Mouse (Mus musculus) liver, embryonic 14 days (tissue): ENCODE data around the gene Spata33. TPM values are rescaled to one million over a fixed set of nuclear protein-coding genes. Genes with fewer than 3 reads are reported as not detected.

ENCODE experiments used
- polyA plus RNA-seq: library from polyadenylated mRNA; depleted of rRNA; stranded (reverse); fragments of >200 nt; gene quantifications from 2 replicates; pipeline ENCODE4 v1.2.3, GENCODE M21; 2012; rRNA removed

Gene Spata33
- 0.23 and 0.27 TPM in 2 replicates for polyA plus RNA-seq

DNA sequence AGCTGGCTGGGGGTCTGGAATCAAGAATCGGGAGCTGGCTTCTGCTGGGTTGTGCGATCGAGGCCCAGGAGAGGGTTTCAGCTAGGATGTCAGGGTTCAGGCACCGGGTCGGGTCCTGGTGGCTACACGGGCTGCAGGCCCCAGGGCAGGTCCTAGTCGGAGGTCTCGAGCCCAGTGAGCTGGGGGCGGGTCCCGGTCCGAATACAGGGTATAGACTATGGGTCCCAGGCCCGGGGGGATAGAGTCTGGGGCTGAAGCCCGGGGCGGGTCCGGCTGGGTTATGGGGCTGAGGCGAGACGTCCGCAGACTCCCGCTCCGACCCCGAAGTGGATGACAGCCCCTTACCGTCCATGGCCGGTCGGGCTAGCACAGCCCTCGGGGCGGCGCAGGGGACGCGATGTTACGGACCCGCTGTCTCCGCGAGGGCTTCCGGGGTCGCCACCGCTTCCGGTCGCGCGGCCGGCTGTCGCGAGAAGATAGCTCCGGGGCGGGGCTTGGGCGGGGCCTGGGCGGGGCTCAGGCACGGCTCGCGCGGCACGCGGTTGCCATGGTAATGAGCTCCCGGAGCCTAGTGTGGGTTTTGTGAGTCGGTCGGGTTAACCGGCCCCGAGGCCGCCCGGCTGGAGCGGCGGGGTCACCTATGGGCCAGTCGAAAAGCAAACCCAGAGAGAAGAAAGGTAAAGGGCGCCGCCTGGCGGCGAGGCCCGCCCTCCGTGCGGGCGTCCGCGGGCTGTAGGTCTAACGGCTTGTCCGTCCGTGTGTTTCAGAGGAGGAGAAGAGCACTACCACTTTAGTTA, at the start of gene Spata33, which contains the start of gene Chmp1a:
Spata33 (plus strand) TSS at position 512 of the 797 bp plus-strand sequence.
Chmp1a (minus strand) TSS at position 443 of the 797 bp plus-strand sequence.

DNA sequence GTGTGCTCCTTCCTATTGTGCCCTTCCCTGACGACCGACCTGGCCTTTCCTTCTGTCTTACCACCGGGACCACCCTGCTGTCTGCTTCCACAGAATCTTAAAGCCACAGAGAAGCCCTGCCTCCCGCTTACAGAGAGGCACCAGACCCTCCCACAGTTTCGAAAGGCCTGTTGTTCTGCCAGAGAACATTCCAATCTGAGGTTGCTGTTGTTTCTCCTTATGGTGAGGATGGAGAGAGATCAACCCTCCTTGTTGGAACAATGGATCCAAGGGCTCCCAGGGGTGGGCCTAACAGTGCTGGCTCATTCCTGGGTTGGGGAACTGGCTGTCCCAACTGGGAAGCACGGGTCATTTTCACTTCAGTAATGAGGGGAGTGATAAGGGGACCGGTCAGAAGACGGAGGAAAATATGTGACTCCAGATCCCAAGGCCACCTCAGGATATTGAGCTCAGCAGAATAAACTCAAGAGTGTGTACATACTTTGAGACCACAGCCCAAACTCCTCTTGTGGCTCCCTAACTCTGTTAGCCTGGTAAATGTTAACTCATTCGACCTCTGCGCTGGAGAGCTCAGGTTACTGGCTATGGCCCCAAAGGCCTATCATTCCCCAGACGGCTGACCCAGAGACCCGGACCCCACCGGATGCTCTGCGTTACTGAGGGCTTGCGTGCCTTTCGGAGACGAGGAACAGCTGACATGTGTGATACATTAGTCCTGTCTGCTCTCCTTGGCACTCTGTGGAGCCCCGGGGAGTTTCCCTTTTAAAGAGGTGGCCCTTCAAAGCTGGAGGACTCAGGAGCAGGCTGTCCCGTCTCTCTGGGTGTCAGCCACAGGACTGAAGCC, 26.8 kb upstream of the Spata33 start, which contains the start of gene Dpep1:
Dpep1 (plus strand) TSS at position 677 of the 844 bp plus-strand sequence.

DNA sequence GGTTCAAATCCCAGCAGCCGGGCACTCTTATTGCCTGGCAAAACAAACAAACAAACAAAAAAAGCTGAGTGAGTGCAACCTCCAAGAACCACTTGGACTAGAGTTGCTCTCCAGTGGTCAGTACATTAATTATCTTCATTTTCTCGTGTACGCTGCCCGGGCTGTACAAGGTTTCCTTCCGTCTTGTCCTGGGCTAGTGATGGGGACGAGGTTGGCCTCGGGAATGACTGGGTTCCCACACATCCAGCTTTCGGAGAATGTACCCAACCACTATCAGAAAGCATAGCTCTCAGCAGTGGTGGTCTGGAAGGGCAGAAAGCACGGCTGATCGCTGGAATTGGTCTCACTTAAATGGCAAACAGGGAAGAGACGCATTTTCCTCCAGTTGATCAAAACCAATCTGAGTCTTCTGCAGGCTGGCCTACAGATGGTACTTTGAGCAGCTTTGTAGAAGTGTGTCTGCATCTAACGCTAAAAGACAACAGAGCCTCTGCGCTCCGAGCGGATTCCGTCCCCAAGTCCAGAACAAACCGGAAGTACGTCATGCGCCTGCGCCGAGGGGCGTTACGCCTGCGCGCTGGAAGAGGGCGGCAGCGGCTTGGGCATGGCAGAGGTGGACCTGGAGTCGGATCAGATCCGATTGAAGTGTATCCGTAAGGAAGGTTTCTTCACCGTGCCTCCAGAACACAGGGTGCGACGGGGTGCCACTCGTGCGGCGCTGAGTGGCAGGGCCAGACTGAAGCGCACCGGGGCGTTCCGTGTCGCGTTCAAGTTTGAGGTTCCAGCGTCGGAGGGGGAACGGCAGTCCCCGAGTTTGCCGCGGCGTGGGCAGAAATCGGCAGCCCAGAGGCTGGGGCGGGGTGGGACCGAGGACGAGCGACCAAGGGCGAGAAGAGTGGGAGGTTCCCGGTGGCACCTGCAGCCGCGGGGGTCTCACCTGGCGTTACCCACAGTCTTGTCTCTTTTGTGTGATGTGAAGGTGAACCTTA, 11.9 kb downstream of the Spata33 start, which contains the start of gene Cdk10:
Cdk10 (plus strand) TSS at position 565 of the 989 bp plus-strand sequence.

DNA sequence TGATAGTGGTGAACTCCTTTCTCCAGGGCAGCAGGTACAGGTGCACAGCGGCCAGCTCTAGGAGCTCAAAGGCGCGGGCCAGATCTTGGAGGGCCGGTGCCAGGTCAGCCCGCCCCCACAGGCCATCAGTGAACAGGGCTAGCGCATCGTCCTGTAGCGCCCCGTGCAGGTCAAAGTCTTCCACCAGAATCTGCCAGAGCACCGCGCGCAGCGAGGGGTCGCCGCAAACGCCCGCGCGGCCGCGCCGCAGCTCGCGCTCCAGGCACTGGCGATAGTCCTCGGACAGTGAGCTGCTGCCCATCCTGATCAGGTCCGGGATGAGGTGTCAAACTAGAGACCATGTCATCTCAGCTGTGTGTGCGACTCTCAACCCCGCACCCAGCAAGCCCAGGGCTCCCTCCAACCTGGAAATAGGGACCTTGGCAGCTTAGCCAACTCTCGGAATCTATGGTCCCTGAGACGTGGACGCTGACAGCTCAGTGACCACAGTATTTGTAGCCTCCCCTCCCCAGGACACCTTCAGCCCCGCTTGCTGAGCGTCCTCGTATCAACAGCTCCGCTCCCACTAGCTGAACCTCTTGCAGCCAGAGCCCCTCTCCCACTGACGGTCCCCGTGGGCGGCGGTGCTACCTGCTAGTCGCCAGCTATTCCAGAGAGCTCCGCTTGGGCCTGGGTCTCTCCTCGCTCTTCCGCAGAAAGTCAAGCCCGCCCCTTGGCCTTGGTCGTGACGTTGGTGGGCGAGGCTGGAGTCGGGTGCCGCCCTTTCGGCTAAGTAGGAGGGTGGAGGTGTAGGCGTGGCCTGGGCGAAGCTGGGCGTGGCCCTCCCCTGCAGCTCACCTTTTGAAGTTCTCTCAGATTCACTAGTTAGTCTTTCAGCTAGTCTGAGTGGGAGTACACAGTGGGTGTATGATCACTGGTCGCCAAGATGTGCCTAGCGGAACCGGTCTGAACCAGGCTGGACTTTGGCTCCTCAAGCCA, 23.2 kb downstream of the Spata33 start, which contains the start of gene Spata2l:
Spata2l (minus strand) TSS at position 714 of the 978 bp plus-strand sequence.

DNA sequence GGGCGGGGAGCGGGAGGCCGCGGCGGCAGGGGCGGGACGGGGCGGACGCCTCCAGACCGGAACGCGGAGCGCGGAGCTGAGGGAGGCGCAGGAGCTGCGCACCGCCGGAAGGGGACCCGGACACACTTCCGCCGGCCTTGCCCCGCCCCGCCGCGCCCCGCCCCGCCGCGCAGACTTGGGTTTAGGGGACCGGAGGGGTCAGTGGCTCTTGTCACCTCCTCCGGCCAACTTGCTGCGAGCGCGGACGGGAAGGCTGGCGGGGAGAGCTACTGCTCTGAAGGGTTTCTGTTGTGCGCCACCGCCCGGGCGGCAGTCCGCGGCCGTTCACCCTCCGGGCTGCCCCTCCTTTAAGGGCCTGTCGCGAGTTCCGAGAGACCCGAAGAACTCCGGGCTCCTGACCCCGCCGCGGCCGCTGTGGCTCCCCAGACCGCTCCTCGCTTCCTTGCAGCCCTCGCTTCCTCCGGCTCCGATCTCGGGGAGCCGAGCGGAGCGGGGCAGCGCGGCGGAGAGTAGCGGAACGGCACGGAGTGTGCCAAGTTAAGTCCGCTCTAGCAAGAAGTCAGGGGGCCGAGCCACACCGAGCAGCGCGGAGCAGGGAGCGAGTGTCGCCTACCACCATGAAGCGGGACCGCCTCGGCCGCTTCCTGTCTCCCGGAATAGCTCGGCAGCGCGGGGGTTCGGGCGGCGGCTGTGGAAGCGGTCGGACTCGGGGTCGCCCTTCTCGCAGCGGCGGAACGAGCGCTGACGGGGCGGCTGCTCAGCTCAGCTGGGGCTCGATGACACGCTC, 41.7 kb downstream of the Spata33 start, which contains the start of the genes Zfp276 and Vps9d1:
Zfp276 (plus strand) TSS at position 97 of the 787 bp plus-strand sequence.
Vps9d1 (minus strand) TSS at position 250 of the 787 bp plus-strand sequence.

Other genes starting within 250 kb of the Spata33 start
- 11.9 and 12.9 TPM in 2 replicates for gene Ankrd11, start 170.6 kb upstream of the Spata33 start, polyA plus RNA-seq
- gene Spg7, start 149.9 kb upstream of the Spata33 start, polyA plus RNA-seq, result 24.9 and 28.3 TPM in 2 replicates
- 1,342 and 1,378 TPM in 2 replicates for gene Rpl13, start 110.5 kb upstream of the Spata33 start, polyA plus RNA-seq
- 1.8 and 2.1 TPM in 2 replicates for gene Cpne7, start 95.5 kb upstream of the Spata33 start, polyA plus RNA-seq
- gene Sult5a1, start 54.5 kb upstream of the Spata33 start, polyA plus RNA-seq, result 0.71 and 0.92 TPM in 2 replicates
- 0.07 and 0.14 TPM in 2 replicates for gene Dpep1, start 26.6 kb upstream of the Spata33 start, polyA plus RNA-seq
- gene Chmp1a, start 69 bp upstream of the Spata33 start, polyA plus RNA-seq, result 28.4 and 33.8 TPM in 2 replicates
- 13.4 and 15.3 TPM in 2 replicates for gene Cdk10, start 12.0 kb downstream of the Spata33 start, polyA plus RNA-seq
- gene Spata2l, start 23.4 kb downstream of the Spata33 start, polyA plus RNA-seq, result 0.78 and 0.99 TPM in 2 replicates
- gene Zfp276, start 41.4 kb downstream of the Spata33 start, polyA plus RNA-seq, result 7.4 and 8.2 TPM in 2 replicates
- 6.1 and 7.4 TPM in 2 replicates for gene Vps9d1, start 41.5 kb downstream of the Spata33 start, polyA plus RNA-seq
- gene Fanca, start 105.7 kb downstream of the Spata33 start, polyA plus RNA-seq, result 21.3 and 26.0 TPM in 2 replicates
- gene Spire2, start 119.9 kb downstream of the Spata33 start, polyA plus RNA-seq, result 3.0 and 3.1 TPM in 2 replicates
- 42.0 and 48.3 TPM in 2 replicates for gene Tcf25, start 160.9 kb downstream of the Spata33 start, polyA plus RNA-seq
- 0.01 and 0.02 TPM in 2 replicates for gene Mc1r, start 194.3 kb downstream of the Spata33 start, polyA plus RNA-seq
- 0.62 and 0.92 TPM in 2 replicates for gene Tubb3, start 198.6 kb downstream of the Spata33 start, polyA plus RNA-seq
- 7.6 and 8.4 TPM in 2 replicates for gene Def8, start 210.7 kb downstream of the Spata33 start, polyA plus RNA-seq